Mouse (Mus musculus) heart, embryonic 14.5 days (tissue): ENCODE measurements at regions not wholly inside any gene's neighbourhood (a gene's known extent, or its start where the extent isn't known, plus 50 kb on each side); places are given as distances from the start of the nearest gene placed in this dataset.

ENCODE experiments used
- ATAC-seq: fragments of 200-750 bp; cut with Nextera tagmentation; 2 replicates; pipeline ENCODE4 v1.8.0; 2017; ENCODE audit warnings: low read depth, moderate TSS enrichment; ENCODE audit not compliant: insufficient number of reproducible peaks, insufficient read depth, low FRiP score
- H3K27ac ChIP-seq, 2 experiments: fragments of 200-500 bp in 1 of 2; fragments of 300-500 bp in 1 of 2; sonication (generic) in 1 of 2; replicated peaks in 1 of 2; 2 replicates each; pipeline ENCODE4 v1.5.1; 2012 to 2014; ENCODE audit warnings: low read depth in 2 of 2, low read length in 2 of 2, control low read depth in 1 of 2, mild to moderate bottlenecking in 1 of 2, mixed read lengths in 1 of 2; ENCODE audit not compliant: control insufficient read depth in 1 of 2, insufficient read depth in 1 of 2
- H3K27me3 ChIP-seq: fragments of 300-500 bp; sonication (generic); 2 replicates; pipeline ENCODE4 v1.6.1; 2014; ENCODE audit warnings: mild to moderate bottlenecking, low read length, control low read depth; ENCODE audit not compliant: control insufficient read depth, insufficient read depth
- H3K36me3 ChIP-seq: fragments of 300-500 bp; sonication (generic); 2 replicates; pipeline ENCODE4 v1.6.1; 2014; ENCODE audit warnings: mild to moderate bottlenecking, control low read depth, low read length, mixed read lengths; ENCODE audit not compliant: control insufficient read depth, insufficient read depth
- H3K4me1 ChIP-seq, 2 experiments: fragments of 200-500 bp in 1 of 2; fragments of 300-500 bp in 1 of 2; sonication (generic) in 1 of 2; 2 replicates each; pipeline ENCODE4 v1.6.1; 2012 to 2014; ENCODE audit warnings: low read length in 2 of 2, control low read depth in 1 of 2, mixed read lengths in 1 of 2; ENCODE audit not compliant: control insufficient read depth in 2 of 2, insufficient read depth in 2 of 2
- H3K4me2 ChIP-seq: fragments of 300-500 bp; sonication (generic); 2 replicates; pipeline ENCODE4 v1.6.1; 2014; ENCODE audit warnings: mild to moderate bottlenecking, low read length
- H3K4me3 ChIP-seq, 2 experiments: fragments of 200-500 bp in 1 of 2; fragments of 300-500 bp in 1 of 2; sonication (generic) in 1 of 2; 2 replicates each; pipeline ENCODE4 v1.5.1; 2012 to 2014; ENCODE audit warnings: low read length in 2 of 2, mild to moderate bottlenecking in 2 of 2, control low read depth in 1 of 2, low read depth in 1 of 2, moderate library complexity in 1 of 2; ENCODE audit not compliant: control insufficient read depth in 1 of 2, insufficient read depth in 1 of 2
- H3K9ac ChIP-seq: fragments of 300-500 bp; sonication (generic); 2 replicates; pipeline ENCODE4 v1.6.1; 2014; ENCODE audit warnings: mild to moderate bottlenecking, low read length
- H3K9me3 ChIP-seq: fragments of 300-500 bp; sonication (generic); 2 replicates; pipeline ENCODE4 v1.6.1; 2016; ENCODE audit warnings: low read length, control low read depth; ENCODE audit not compliant: control insufficient read depth
- WGBS: fragments of 180-500 bp; shearing (Covaris S2); extraction: QIAGEN DNeasy Blood & Tissue Kit; methylation state at CpG from one replicate; pipeline ENCODE4 v1.1.7; 2014; 5-methylcytosine and 5-hydroxymethylcytosine counted together

GRCm38 (mm10) chr9:31794911-31795310 is 118.4 kb downstream of the Barx2 start:
- WGBS: 92% methylated on average over 2 of the region's 2 CpGs
- Histone ChIP-seq H3K9ac (no peak overlapping the region), H3K4me2 (no peak overlapping the region), H3K36me3 (no peaks in the 10 kb centered on the region), H3K4me1 (no peaks in the 10 kb centered on the region), H3K9me3 (no peaks in the 10 kb centered on the region), H3K27me3 (no peaks in the 10 kb centered on the region), H3K4me3 (no peak overlapping the region), H3K27ac (no peak overlapping the region)
- ATAC-seq: no peak

DNA sequence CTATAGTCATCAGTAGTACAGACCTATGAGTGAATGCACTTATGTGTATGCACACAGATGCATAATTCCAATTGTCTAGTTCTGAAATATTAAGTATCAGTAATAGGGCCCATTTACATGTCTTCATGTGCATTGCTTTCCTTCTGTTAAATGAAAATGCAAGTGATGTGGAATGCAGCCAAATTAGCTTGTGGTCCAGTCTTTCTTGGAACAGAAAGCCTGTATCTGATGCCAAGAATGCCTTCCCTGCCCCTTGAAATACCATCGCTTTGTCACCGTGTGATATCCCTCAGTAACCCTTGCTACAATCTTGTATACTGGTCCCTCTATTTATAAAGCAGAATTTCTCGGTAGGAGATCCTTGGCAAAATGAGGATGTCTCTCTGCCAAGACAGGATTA is 137.3 kb downstream of the Barx2 start:
- H3K4me1 ChIP-seq: no peaks in the 10 kb centered on the region
- no peak overlapping the region for H3K4me3 ChIP-seq
- H3K4me2 ChIP-seq: no peak overlapping the region
- H3K36me3 ChIP-seq: no peaks in the 10 kb centered on the region
- no peaks in the 10 kb centered on the region for H3K27me3 ChIP-seq
- no peak overlapping the region for H3K27ac ChIP-seq
- no peak overlapping the region for H3K9ac ChIP-seq
- 59% methylated on average over 3 of the region's 3 CpGs for WGBS
- H3K9me3 ChIP-seq: no peaks in the 10 kb centered on the region
- ATAC-seq: no peak

GRCm38 (mm10) chr9:31765401-31765800 is 147.9 kb downstream of the Barx2 start:
- no peak overlapping the region for H3K4me3 ChIP-seq
- no peaks in the 10 kb centered on the region for H3K4me1 ChIP-seq
- ATAC-seq: no peak
- no peak overlapping the region for H3K27ac ChIP-seq
- no peak overlapping the region for H3K4me2 ChIP-seq
- no peak overlapping the region for H3K9ac ChIP-seq
- H3K9me3 ChIP-seq: no peaks in the 10 kb centered on the region
- WGBS: 76% methylated on average over 4 of the region's 4 CpGs
- H3K27me3 ChIP-seq: no peaks in the 10 kb centered on the region
- no peaks in the 10 kb centered on the region for H3K36me3 ChIP-seq

GRCm38 (mm10) chr9:31757894-31758561 is 155.2 kb downstream of the Barx2 start:
- no peak overlapping the region for H3K4me2 ChIP-seq
- no peaks in the 10 kb centered on the region for H3K27me3 ChIP-seq
- no peak overlapping the region for H3K27ac ChIP-seq
- H3K4me1 ChIP-seq: no peaks in the 10 kb centered on the region
- H3K36me3 ChIP-seq: no peaks in the 10 kb centered on the region
- no peak overlapping the region for H3K4me3 ChIP-seq
- no peak for ATAC-seq
- no peaks in the 10 kb centered on the region for H3K9me3 ChIP-seq
- no peak overlapping the region for H3K9ac ChIP-seq
- WGBS: 67% methylated on average over 6 of the region's 6 CpGs

- no peak overlapping the region for H3K9ac ChIP-seq
- H3K4me2 ChIP-seq: no peak overlapping the region
- no peak for ATAC-seq
- H3K27me3 ChIP-seq: no peaks in the 10 kb centered on the region
- no peak overlapping the region for H3K4me3 ChIP-seq
- no peaks in the 10 kb centered on the region for H3K4me1 ChIP-seq
- H3K9me3 ChIP-seq: no peaks in the 10 kb centered on the region
- no peak overlapping the region for H3K27ac ChIP-seq
- H3K36me3 ChIP-seq: no peaks in the 10 kb centered on the region
Observed at GRCm38 (mm10) chr9:31730443-31730842, 182.8 kb downstream of the Barx2 start.

DNA sequence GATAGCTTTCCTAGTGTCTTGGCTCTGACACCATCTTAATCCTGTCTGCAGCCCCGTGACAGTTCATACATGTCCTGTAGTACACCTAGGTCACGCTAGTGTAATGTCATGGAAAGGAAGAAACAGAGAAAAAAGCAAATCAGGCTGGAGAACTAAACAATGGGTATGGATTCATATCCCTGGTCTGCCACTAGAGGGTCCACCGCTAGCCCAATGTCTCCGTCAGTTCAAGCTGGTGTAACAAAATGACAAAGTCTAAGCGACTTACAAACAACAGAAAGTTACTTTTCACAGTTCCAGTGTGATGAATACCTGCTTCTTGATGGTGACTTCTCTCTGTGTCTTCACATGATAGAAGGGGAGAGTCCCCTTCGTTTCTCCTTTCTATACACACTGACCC is 194.0 kb downstream of the Barx2 start:
- no peaks in the 10 kb centered on the region for H3K9me3 ChIP-seq
- H3K4me2 ChIP-seq: no peak overlapping the region
- no peaks in the 10 kb centered on the region for H3K27me3 ChIP-seq
- peaks cover under 1% of the 10 kb centered on the region in 2 experiments; a peak in 1 of 4 replicates for H3K4me1 ChIP-seq
- 67% methylated on average over 6 of the region's 6 CpGs for WGBS
- no peak overlapping the region for H3K9ac ChIP-seq
- no peak overlapping the region for H3K4me3 ChIP-seq
- no peak overlapping the region for H3K27ac ChIP-seq
- H3K36me3 ChIP-seq: no peaks in the 10 kb centered on the region
- no peak for ATAC-seq

DNA sequence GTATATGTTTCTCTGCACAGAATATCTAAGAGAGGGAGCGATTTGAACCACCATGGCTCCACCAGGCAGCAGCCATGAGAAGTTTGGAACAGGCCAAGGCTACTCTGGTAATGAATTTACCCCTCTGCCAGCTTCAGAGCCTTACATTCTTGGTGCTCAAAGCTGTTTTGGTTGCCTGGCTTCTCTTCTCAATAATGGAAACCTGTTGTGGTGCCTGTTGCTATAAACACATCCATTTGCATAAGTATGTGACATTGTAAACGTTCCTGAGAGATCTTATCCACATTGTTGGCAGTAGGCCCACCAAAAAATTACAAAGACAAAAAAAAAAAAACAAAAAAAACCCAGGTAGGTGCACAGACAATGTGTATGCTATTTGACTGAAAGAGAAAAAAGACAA is 203.2 kb downstream of the Barx2 start:
- Histone ChIP-seq H3K9me3 (no peaks in the 10 kb centered on the region), H3K27ac (no peak overlapping the region), H3K36me3 (no peaks in the 10 kb centered on the region), H3K9ac (no peak overlapping the region), H3K4me1 (peaks cover 2% of the 10 kb centered on the region in 2 experiments; a peak in 1 of 4 replicates), H3K4me2 (no peak overlapping the region), H3K27me3 (no peaks in the 10 kb centered on the region), H3K4me3 (no peak overlapping the region)
- ATAC-seq: no peak
- WGBS: 48% methylated on average over 2 of the region's 2 CpGs

DNA sequence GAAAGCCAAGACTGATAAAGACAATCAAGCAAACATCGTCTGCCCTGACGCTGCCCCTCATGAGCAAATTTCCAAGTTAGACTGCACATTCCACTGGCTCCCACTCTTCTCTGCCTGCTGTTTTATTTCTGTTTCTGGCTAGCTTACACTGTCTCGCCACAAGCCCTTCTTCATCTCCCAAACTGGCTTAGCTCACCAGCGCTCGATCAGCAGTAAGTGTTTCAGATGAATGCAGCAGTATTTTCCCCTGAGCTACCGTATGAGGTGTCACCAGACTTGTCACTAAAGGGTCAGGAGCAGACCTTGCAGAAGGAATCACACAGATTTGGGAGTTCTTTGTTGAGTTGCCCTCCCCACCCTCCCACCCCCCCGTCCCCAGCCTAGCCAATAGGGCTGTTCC is 206.6 kb downstream of the Barx2 start:
- no peak overlapping the region for H3K4me3 ChIP-seq
- H3K9ac ChIP-seq: no peak overlapping the region
- ATAC-seq: no peak
- no peaks in the 10 kb centered on the region for H3K27me3 ChIP-seq
- H3K4me2 ChIP-seq: no peak overlapping the region
- H3K36me3 ChIP-seq: no peaks in the 10 kb centered on the region
- H3K9me3 ChIP-seq: no peaks in the 10 kb centered on the region
- WGBS: 40% methylated on average over 7 of the region's 7 CpGs
- H3K27ac ChIP-seq: no peak overlapping the region
- no peaks in the 10 kb centered on the region for H3K4me1 ChIP-seq
